Mouse (Mus musculus) heart, embryonic 16.5 days (tissue): Measurements from ENCODE around the gene Arnt. TPM values are rescaled to one million over a fixed set of nuclear protein-coding genes. Genes with fewer than 3 reads are reported as not detected.
"Not testable (repeated sequence)": the region's sequence is repeated elsewhere in the genome, so short reads cannot be mapped to it uniquely, and the experiment has no call there.

Source experiments
- ATAC-seq: fragments of 200-750 bp; cut with Nextera tagmentation; replicated peaks from 2 replicates; pipeline ENCODE4 v1.8.0; 2017; ENCODE audit warnings: moderate number of reproducible peaks; ENCODE audit not compliant: insufficient read depth, low FRiP score; ENCODE audit errors: extremely low read depth
- H3K27ac ChIP-seq: fragments of 300-500 bp; sonication (generic); 2 replicates; pipeline ENCODE4 v1.5.1; 2014; ENCODE audit warnings: mild to moderate bottlenecking, low read length, control low read depth, moderate library complexity
- H3K27me3 ChIP-seq: fragments of 300-500 bp; sonication (generic); 2 replicates; pipeline ENCODE4 v1.6.1; 2014; ENCODE audit warnings: low read length, mixed read lengths; ENCODE audit not compliant: control insufficient read depth, insufficient read depth
- H3K36me3 ChIP-seq: fragments of 300-500 bp; sonication (generic); 2 replicates; pipeline ENCODE4 v1.6.1; 2014; ENCODE audit not compliant: control insufficient read depth, insufficient read depth
- H3K4me1 ChIP-seq: fragments of 300-500 bp; sonication (generic); 2 replicates; pipeline ENCODE4 v1.6.1; 2014; ENCODE audit warnings: low read length, mixed read lengths; ENCODE audit not compliant: control insufficient read depth, insufficient read depth
- H3K4me2 ChIP-seq: fragments of 300-500 bp; sonication (generic); 2 replicates; pipeline ENCODE4 v1.6.1; 2014; ENCODE audit warnings: low read depth, mild to moderate bottlenecking, control low read depth, low read length
- H3K4me3 ChIP-seq: fragments of 300-500 bp; sonication (generic); 2 replicates; pipeline ENCODE4 v1.5.1; 2014; ENCODE audit warnings: mild to moderate bottlenecking, control low read depth, low read length
- H3K9ac ChIP-seq: fragments of 300-500 bp; sonication (generic); 2 replicates; pipeline ENCODE4 v1.6.1; 2014; ENCODE audit warnings: low read length, control low read depth
- H3K9me3 ChIP-seq: fragments of 300-500 bp; sonication (generic); replicated peaks from 2 replicates; pipeline ENCODE4 v1.6.1; 2016; ENCODE audit warnings: low read length; ENCODE audit not compliant: control insufficient read depth
- WGBS: fragments of 180-500 bp; shearing (Covaris S2); extraction: QIAGEN DNeasy Blood & Tissue Kit; methylation state at CpG from one replicate; pipeline ENCODE4 v1.1.7; 2014; 5-methylcytosine and 5-hydroxymethylcytosine counted together
- polyA plus RNA-seq: library from polyadenylated mRNA; unstranded; fragments of >200 nt; fragmentation: Nextera tagmentation; extraction: Ambion mirVana; gene quantifications from 2 replicates; pipeline ENCODE4 v1.2.1, GENCODE M21; 2015

Arnt gene
- polyA plus RNA-seq, result 30.6 and 32.1 TPM in 2 replicates

DNA sequence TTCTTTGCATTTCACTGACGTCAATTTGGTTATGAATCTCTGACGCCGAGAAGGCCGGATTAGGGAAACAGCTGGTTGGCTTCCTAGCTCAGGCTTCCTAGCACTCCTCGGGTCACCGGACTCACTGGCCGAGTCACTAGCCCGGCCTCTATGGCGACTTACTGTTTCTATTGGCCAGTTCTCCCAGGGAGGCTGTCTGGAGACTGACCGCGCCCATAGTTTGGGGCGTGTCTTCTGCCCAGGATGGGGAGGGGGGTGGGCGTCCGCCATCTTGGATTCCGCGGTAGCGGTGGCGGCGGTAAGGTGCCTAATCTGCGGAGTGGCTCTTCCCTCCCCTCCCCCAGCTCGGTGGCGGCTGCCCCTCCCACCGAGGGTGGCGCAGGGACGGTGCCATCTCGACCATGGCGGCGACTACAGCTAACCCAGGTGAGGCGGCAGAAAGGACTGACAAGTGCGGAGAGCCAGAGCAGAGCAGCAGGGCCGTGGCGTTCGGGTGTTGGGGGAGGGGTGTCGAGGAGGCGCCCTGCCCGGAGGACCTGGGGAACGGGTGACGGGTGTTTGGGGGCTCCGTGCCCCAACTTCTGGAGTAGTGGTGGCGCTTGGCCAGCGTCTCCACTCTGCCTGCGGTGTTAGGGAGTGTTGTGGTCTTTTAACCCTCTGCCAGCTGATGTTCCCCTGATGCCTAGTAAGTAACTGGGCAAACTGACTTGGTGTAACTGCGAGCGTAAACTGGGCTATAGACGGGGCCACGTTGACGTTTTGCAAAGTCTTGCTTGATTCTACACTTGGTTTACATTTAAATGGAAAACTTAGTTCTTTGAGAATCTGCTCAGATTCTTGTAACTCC lies at the start of gene Arnt:
Gene Arnt (plus strand): TSS at position 253 of the 847 bp plus-strand sequence.
- under 1% methylated on average over 47 of the region's 47 CpGs for WGBS
- ATAC-seq, result peak; percentile 100
- no peaks in the 10 kb centered on the region for H3K27me3 ChIP-seq
- peaks cover 7% of the 10 kb centered on the region; the same call in 1 of the 2 replicates for H3K4me1 ChIP-seq
- H3K4me3 ChIP-seq, result peak within 1 kb of the TSS; percentile 95
- H3K9ac ChIP-seq, result peak within 1 kb of the TSS; percentile 94
- peaks cover 10% of the 10 kb centered on the region for H3K36me3 ChIP-seq
- H3K27ac ChIP-seq, result peak within 1 kb of the TSS; percentile 89
- peak within 1 kb of the TSS; percentile 77 for H3K4me2 ChIP-seq
- no peaks in the 10 kb centered on the region for H3K9me3 ChIP-seq

DNA sequence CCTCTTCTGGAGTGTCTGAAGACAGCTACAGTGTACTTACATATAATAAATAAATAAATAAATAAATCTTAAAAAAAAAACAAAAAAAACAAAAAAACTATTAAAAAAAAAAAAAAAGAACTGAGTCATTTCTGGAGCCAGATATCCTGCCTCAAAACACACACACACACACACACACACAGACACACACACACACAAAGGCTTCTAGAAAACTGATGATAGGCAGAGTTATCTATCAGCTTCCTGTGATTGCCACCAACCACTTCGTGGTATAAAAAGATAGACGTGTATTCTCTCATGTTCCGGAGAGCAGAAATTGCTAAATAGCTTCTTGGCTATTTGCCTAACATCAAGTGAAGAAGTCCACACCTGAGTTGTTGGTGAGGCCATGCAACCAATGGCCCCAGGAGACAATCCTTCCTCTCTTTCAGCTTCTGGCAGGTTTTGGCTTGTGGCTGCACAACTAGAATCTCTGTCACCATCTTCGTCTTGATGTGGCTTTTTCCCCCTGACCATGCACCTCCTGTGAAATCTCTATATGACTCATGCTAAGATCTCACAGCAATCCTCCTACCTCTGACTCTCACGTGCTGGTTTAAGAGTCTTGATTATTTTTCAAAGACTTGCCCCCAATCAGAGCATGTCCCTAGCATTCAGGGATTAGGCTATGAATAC lies 48.6 kb upstream of the Arnt start:
- WGBS, result 70% methylated on average over 5 of the region's 5 CpGs
- Histone ChIP-seq H3K27ac (no peak overlapping the region), H3K4me1 (no peaks in the 10 kb centered on the region), H3K36me3 (no peaks in the 10 kb centered on the region), H3K4me2 (no peak overlapping the region), H3K4me3 (no peak overlapping the region), H3K9ac (no peak overlapping the region), H3K9me3 (no peaks in the 10 kb centered on the region), H3K27me3 (no peaks in the 10 kb centered on the region)
- no peak for ATAC-seq

DNA sequence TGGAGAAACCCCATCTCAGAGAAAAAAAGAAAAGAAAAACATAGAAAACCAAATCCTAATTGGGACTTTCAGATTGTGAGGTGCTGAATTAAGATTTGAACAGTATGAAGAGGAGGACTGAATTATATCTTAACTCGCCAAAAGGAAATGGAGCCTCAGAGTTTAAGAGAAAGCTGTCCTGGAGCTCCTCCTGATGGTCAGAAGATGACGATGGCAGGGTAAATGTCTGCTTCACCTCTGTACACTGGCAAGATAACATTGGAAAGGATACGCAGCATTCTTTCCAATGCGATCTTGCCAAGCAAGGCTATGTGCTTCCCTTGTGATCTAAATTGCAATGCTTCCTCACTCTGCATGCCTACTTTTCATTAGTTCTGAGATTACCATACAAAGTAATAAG lies 39.8 kb upstream of the Arnt start:
- no peak for ATAC-seq
- Histone ChIP-seq H3K4me3 (no peak overlapping the region), H3K27me3 (no peaks in the 10 kb centered on the region), H3K9me3 (no peaks in the 10 kb centered on the region), H3K27ac (no peak overlapping the region), H3K4me1 (no peaks in the 10 kb centered on the region), H3K4me2 (no peak overlapping the region), H3K36me3 (no peaks in the 10 kb centered on the region), H3K9ac (no peak overlapping the region)
- whole genome bisulfite sequencing, result 66% methylated on average over 4 of the region's 4 CpGs

DNA sequence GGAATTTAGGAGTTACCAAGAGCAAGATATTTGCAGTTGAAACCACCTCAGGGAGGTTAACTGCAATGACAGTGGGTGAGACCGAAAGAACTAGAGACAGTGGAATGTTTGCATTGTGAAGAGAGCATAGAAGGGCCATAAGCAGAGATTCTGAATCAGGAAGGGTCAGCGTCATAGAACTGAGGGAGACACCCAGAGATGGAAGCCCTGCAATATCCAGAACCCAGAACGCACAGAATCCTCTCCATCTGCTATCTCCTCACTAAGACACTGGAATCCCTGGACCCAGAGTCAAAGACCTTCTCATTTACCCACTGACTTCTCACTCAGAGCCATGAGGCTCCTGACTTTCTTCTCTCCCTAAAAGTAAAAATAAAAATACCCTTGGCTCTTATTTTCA lies 31.4 kb upstream of the Arnt start, which contains the start of gene 4930558C23Rik:
Gene 4930558C23Rik (minus strand): TSS at position 101 of the 400 bp plus-strand sequence.
- H3K27me3 ChIP-seq, result no peaks in the 10 kb centered on the region
- no peaks in the 10 kb centered on the region for H3K9me3 ChIP-seq
- ATAC-seq, result no peak
- no peak within 1 kb of the TSS for H3K4me3 ChIP-seq
- H3K9ac ChIP-seq, result no peak within 1 kb of the TSS
- H3K27ac ChIP-seq, result no peak within 1 kb of the TSS
- WGBS, result 80% methylated on average over 3 of the region's 3 CpGs
- no peaks in the 10 kb centered on the region for H3K4me1 ChIP-seq
- H3K36me3 ChIP-seq, result no peaks in the 10 kb centered on the region
- no peak within 1 kb of the TSS for H3K4me2 ChIP-seq

DNA sequence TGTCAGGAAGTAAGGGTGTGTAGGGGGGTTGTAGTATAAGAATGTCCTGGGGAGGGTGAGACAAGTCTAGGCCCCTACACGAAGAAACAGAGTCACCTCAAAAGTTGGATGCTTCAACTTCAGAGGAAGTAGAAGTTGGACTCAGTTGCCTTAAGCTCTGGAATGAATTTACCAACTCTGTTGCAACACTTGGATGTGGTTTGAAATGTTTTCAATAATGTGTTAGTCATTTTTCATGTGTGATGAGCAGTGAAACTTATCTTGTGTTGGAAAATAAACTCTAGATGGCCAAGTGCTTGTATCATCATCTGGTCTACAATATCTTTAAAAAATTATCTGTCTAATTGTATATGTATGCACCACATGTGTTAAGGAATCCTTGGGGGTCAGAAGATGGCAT lies 26.5 kb upstream of the Arnt start:
- Histone ChIP-seq H3K9ac (no peak overlapping the region), H3K27me3 (no peaks in the 10 kb centered on the region), H3K36me3 (no peaks in the 10 kb centered on the region), H3K4me3 (no peak overlapping the region), H3K9me3 (no peaks in the 10 kb centered on the region), H3K27ac (no peak overlapping the region), H3K4me1 (no peaks in the 10 kb centered on the region), H3K4me2 (no peak overlapping the region)
- WGBS, result 69% methylated on average over 1 of the region's 1 CpGs
- no peak for ATAC-seq

DNA sequence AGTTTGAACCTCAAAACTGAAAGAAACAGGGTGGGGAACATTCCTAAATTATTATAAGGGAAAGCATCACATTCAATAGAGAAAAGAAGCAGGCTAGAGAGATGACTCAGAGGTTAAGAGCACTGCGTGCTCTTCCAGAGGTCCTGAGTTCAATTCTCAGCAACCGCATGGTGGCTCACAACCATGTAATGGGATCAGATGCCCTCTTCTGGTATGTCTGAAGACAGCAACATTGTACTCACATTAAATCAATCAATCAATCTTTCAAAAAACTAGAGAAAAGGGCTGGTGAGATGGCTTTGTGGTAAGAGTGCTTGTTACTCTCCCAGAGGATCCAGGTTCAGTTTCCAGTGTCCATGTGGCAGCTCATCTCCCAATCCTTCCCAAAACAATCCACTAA lies 25.3 kb upstream of the Arnt start:
- 92% methylated on average over 2 of the region's 2 CpGs for WGBS
- Histone ChIP-seq H3K4me1 (no peaks in the 10 kb centered on the region), H3K9me3 (0 out of 2 replicates have a peak, but pooled peaks cover 5% of the 10 kb centered on the region), H3K36me3 (no peaks in the 10 kb centered on the region), H3K27ac (no peak overlapping the region), H3K4me2 (no peak overlapping the region), H3K4me3 (no peak overlapping the region), H3K9ac (no peak overlapping the region), H3K27me3 (no peaks in the 10 kb centered on the region)
- no peak for ATAC-seq

DNA sequence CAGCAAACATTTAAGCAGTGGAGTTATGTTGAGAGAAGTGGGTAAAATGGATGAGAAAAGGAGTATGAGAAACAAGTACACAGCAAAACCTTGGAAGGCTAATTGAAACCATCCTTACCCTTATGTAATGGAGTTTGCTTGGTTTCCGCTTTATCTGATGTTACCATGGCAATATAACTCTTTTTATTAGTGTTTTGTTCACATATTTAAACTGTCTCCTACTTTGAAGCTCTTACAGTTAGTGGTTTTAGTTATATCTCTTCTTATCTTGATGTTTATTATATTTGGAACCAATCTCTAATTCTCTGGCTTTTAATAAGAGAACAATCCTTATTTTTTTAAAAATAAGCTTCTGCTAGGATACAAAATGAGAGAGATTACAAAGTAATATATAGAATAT lies 21.9 kb upstream of the Arnt start:
- Histone ChIP-seq H3K9ac (no peak overlapping the region), H3K9me3 (0 out of 2 replicates have a peak, but pooled peaks cover 5% of the 10 kb centered on the region), H3K27me3 (no peaks in the 10 kb centered on the region), H3K36me3 (no peaks in the 10 kb centered on the region), H3K4me2 (no peak overlapping the region), H3K4me1 (no peaks in the 10 kb centered on the region), H3K27ac (no peak overlapping the region), H3K4me3 (no peak overlapping the region)
- WGBS, result 63% methylated on average over 1 of the region's 1 CpGs
- no peak for ATAC-seq

DNA sequence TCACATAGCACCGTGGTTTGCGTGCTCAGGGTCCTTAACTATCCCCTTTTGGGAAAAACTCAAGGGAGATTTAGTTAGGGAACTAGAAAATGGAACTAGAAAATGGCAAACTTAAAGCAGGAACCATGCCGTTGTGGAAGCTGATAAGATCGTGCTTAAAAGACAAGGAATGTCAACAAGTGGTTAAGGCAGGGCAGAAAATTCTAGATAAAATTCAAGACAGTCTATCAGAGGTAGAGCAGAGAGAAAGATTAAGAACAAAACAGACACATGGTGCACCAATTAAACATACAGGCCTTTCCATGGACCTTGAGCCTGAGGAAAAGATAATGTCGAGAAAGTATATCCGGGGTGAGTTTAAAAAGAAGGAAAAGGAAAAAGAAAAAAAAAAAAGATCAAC lies 16.3 kb upstream of the Arnt start:
- no peak overlapping the region for H3K4me3 ChIP-seq
- no peak overlapping the region for H3K4me2 ChIP-seq
- peaks cover 20% of the 10 kb centered on the region for H3K9me3 ChIP-seq
- H3K4me1 ChIP-seq, result no peaks in the 10 kb centered on the region
- H3K27ac ChIP-seq, result no peak overlapping the region
- H3K27me3 ChIP-seq, result no peaks in the 10 kb centered on the region
- 81% methylated on average over 6 of the region's 6 CpGs for WGBS
- ATAC-seq, result no peak
- no peak overlapping the region for H3K9ac ChIP-seq
- H3K36me3 ChIP-seq, result no peaks in the 10 kb centered on the region

DNA sequence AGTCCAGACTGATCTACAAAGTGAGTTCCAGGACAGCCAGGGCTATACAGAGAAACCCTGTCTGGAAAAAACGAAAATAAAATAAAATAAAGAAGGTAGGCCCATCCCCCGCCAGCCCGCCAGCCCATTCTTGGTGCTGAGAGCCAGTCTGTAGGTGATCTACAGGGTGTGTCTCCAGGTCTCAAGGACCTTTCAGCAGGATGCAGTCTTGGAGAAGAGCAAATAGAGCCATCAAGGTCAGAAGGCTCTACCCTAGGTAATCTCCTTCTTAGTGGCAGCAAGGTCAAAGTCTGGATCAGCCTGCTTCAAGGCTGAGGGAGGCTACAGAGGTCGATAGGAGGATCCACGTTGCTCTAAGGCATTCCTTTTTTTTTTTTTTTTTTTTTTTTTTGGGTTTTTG lies 7.7 kb upstream of the Arnt start:
- WGBS, result 89% methylated on average over 5 of the region's 5 CpGs
- H3K9me3 ChIP-seq, H3K27ac ChIP-seq, H3K4me1 ChIP-seq, H3K4me2 ChIP-seq, H3K27me3 ChIP-seq, H3K4me3 ChIP-seq, H3K36me3 ChIP-seq, H3K9ac ChIP-seq, ATAC-seq: not testable (repeated sequence)
